Mouse (Mus musculus): ENCODE data around the gene Syngr2. TPM values are rescaled to one million over a fixed set of nuclear protein-coding genes. Genes with fewer than 3 reads are reported as not detected.

Syngr2 gene
- polyA plus RNA-seq, 1 experiment from 2014 or later, result 145 TPM

- Histone ChIP-seq H3K9ac (ENCODE audit: low read length) (peak within 1 kb of the TSS; percentile 69), H3K27me3 (replicated peaks; ENCODE audit: control insufficient read depth, insufficient read depth, low read length) (no peaks in the 10 kb centered on the region), H3K9me3 (ENCODE audit: control insufficient read depth, low read length) (no peaks in the 10 kb centered on the region), H3K4me3 (ENCODE audit: low read depth, low read length) (peak within 1 kb of the TSS; percentile 59), H3K36me3 (ENCODE audit: control insufficient read depth, insufficient read depth, low read length) (peaks cover 20% of the 10 kb centered on the region), H3K4me2 (ENCODE audit: low read length) (peak within 1 kb of the TSS; percentile 84), H3K27ac (ENCODE audit: low read depth) (peak within 1 kb of the TSS; percentile 93), H3K4me1 (replicated peaks; ENCODE audit: control insufficient read depth, insufficient read depth, low read length) (peaks cover 24% of the 10 kb centered on the region)
- DNase-seq (ENCODE audit: low spot score) (peak; percentile 97), ATAC-seq (replicated peaks; ENCODE audit: low FRiP score, low TSS enrichment, low read depth) (peak; percentile 85)
- WGBS, result under 1% methylated on average over 51 of the region's 51 CpGs
Measured at GRCm38 (mm10) chr11:117848985-117849671, 39.7 kb downstream of the Syngr2 start, which contains the start of gene Birc5. Gene Birc5 (plus strand): TSS chr11:117849251.

- ATAC-seq (replicated peaks; ENCODE audit: low FRiP score, low TSS enrichment, low read depth), result no peak
- Histone ChIP-seq H3K27me3 (replicated peaks; ENCODE audit: control insufficient read depth, insufficient read depth, low read length) (no peaks in the 10 kb centered on the region), H3K4me2 (ENCODE audit: low read length) (no peak overlapping the region), H3K9ac (ENCODE audit: low read length) (no peak overlapping the region), H3K4me1 (replicated peaks; ENCODE audit: control insufficient read depth, insufficient read depth, low read length) (peaks cover 16% of the 10 kb centered on the region), H3K4me3 (ENCODE audit: low read depth, low read length) (no peak overlapping the region), H3K27ac (ENCODE audit: low read depth) (no peak overlapping the region), H3K9me3 (ENCODE audit: control insufficient read depth, low read length) (no peaks in the 10 kb centered on the region), H3K36me3 (ENCODE audit: control insufficient read depth, insufficient read depth, low read length) (peaks cover 54% of the 10 kb centered on the region)
- WGBS, result 79% methylated on average over 3 of the region's 3 CpGs
- DNase-seq (ENCODE audit: low spot score), result no peak
Measured at GRCm38 (mm10) chr11:117852875-117853274, 43.4 kb downstream of the Syngr2 start.

GRCm38 (mm10) chr11:117854241-117854640 is 44.8 kb downstream of the Syngr2 start:
- no peak overlapping the region for H3K4me2 ChIP-seq (ENCODE audit: low read length)
- H3K4me3 ChIP-seq (ENCODE audit: low read depth, low read length), result no peak overlapping the region
- DNase-seq (ENCODE audit: low spot score), result no peak
- H3K36me3 ChIP-seq (ENCODE audit: control insufficient read depth, insufficient read depth, low read length), result peaks cover 54% of the 10 kb centered on the region
- no peak for ATAC-seq (replicated peaks; ENCODE audit: low FRiP score, low TSS enrichment, low read depth)
- WGBS, result 90% methylated on average over 9 of the region's 9 CpGs
- peaks cover 11% of the 10 kb centered on the region; the same call in 1 of the 2 replicates for H3K4me1 ChIP-seq (replicated peaks; ENCODE audit: control insufficient read depth, insufficient read depth, low read length)
- H3K9ac ChIP-seq (ENCODE audit: low read length), result no peak overlapping the region
- H3K27ac ChIP-seq (ENCODE audit: low read depth), result no peak overlapping the region
- peaks cover 6% of the 10 kb centered on the region; the same call in 1 of the 2 replicates for H3K27me3 ChIP-seq (replicated peaks; ENCODE audit: control insufficient read depth, insufficient read depth, low read length)
- no peaks in the 10 kb centered on the region for H3K9me3 ChIP-seq (ENCODE audit: control insufficient read depth, low read length)

GRCm38 (mm10) chr11:117855360-117855759 is 45.9 kb downstream of the Syngr2 start:
- Histone ChIP-seq H3K27ac (ENCODE audit: low read depth) (no peak overlapping the region), H3K9me3 (ENCODE audit: control insufficient read depth, low read length) (no peaks in the 10 kb centered on the region), H3K36me3 (ENCODE audit: control insufficient read depth, insufficient read depth, low read length) (peaks cover 54% of the 10 kb centered on the region), H3K27me3 (replicated peaks; ENCODE audit: control insufficient read depth, insufficient read depth, low read length) (peaks cover 17% of the 10 kb centered on the region), H3K4me2 (ENCODE audit: low read length) (no peak overlapping the region), H3K4me3 (ENCODE audit: low read depth, low read length) (no peak overlapping the region), H3K9ac (ENCODE audit: low read length) (no peak overlapping the region), H3K4me1 (replicated peaks; ENCODE audit: control insufficient read depth, insufficient read depth, low read length) (peaks cover 5% of the 10 kb centered on the region; the same call in 1 of the 2 replicates)
- ATAC-seq (replicated peaks; ENCODE audit: low FRiP score, low TSS enrichment, low read depth) (no peak), DNase-seq (ENCODE audit: low spot score) (no peak)
- WGBS, result 92% methylated on average over 5 of the region's 5 CpGs

- Histone ChIP-seq H3K4me2 (ENCODE audit: low read length) (no peak overlapping the region), H3K36me3 (ENCODE audit: control insufficient read depth, insufficient read depth, low read length) (peaks cover 54% of the 10 kb centered on the region), H3K27ac (ENCODE audit: low read depth) (no peak overlapping the region), H3K27me3 (replicated peaks; ENCODE audit: control insufficient read depth, insufficient read depth, low read length) (peaks cover 23% of the 10 kb centered on the region), H3K4me3 (ENCODE audit: low read depth, low read length) (no peak overlapping the region), H3K9ac (ENCODE audit: low read length) (no peak overlapping the region), H3K4me1 (replicated peaks; ENCODE audit: control insufficient read depth, insufficient read depth, low read length) (0 out of 2 replicates have a peak, but pooled peaks cover 3% of the 10 kb centered on the region), H3K9me3 (ENCODE audit: control insufficient read depth, low read length) (no peaks in the 10 kb centered on the region)
- ATAC-seq (replicated peaks; ENCODE audit: low FRiP score, low TSS enrichment, low read depth) (no peak), DNase-seq (ENCODE audit: low spot score) (no peak)
- WGBS, result 65% methylated on average over 1 of the region's 1 CpGs
Measured at GRCm38 (mm10) chr11:117855975-117856374, 46.5 kb downstream of the Syngr2 start.

- H3K27me3 ChIP-seq (replicated peaks; ENCODE audit: control insufficient read depth, insufficient read depth, low read length), result peaks cover 31% of the 10 kb centered on the region
- 95% methylated on average over 9 of the region's 10 CpGs for WGBS
- H3K9ac ChIP-seq (ENCODE audit: low read length), result no peak overlapping the region
- ATAC-seq (replicated peaks; ENCODE audit: low FRiP score, low TSS enrichment, low read depth), result no peak
- 0 out of 2 replicates have a peak, but pooled peaks cover 3% of the 10 kb centered on the region for H3K4me1 ChIP-seq (replicated peaks; ENCODE audit: control insufficient read depth, insufficient read depth, low read length)
- no peak for DNase-seq (ENCODE audit: low spot score)
- H3K9me3 ChIP-seq (ENCODE audit: control insufficient read depth, low read length), result no peaks in the 10 kb centered on the region
- H3K27ac ChIP-seq (ENCODE audit: low read depth), result no peak overlapping the region
- no peak overlapping the region for H3K4me2 ChIP-seq (ENCODE audit: low read length)
- H3K4me3 ChIP-seq (ENCODE audit: low read depth, low read length), result no peak overlapping the region
- H3K36me3 ChIP-seq (ENCODE audit: control insufficient read depth, insufficient read depth, low read length), result peaks cover 50% of the 10 kb centered on the region
Measured at GRCm38 (mm10) chr11:117857462-117857861, 48.0 kb downstream of the Syngr2 start.

GRCm38 (mm10) chr11:117858392-117858791 is 48.9 kb downstream of the Syngr2 start:
- ATAC-seq (replicated peaks; ENCODE audit: low FRiP score, low TSS enrichment, low read depth), result no peak
- H3K27me3 ChIP-seq (replicated peaks; ENCODE audit: control insufficient read depth, insufficient read depth, low read length), result peaks cover 31% of the 10 kb centered on the region
- no peak overlapping the region for H3K4me3 ChIP-seq (ENCODE audit: low read depth, low read length)
- DNase-seq (ENCODE audit: low spot score), result no peak
- H3K36me3 ChIP-seq (ENCODE audit: control insufficient read depth, insufficient read depth, low read length), result peaks cover 41% of the 10 kb centered on the region
- no peaks in the 10 kb centered on the region for H3K9me3 ChIP-seq (ENCODE audit: control insufficient read depth, low read length)
- H3K4me1 ChIP-seq (replicated peaks; ENCODE audit: control insufficient read depth, insufficient read depth, low read length), result 0 out of 2 replicates have a peak, but pooled peaks cover 3% of the 10 kb centered on the region
- no peak overlapping the region for H3K9ac ChIP-seq (ENCODE audit: low read length)
- no peak overlapping the region for H3K4me2 ChIP-seq (ENCODE audit: low read length)
- no peak overlapping the region for H3K27ac ChIP-seq (ENCODE audit: low read depth)
- WGBS, result 49% methylated on average over 3 of the region's 3 CpGs

- Histone ChIP-seq H3K36me3 (ENCODE audit: control insufficient read depth, insufficient read depth, low read length) (peaks cover 20% of the 10 kb centered on the region), H3K4me3 (ENCODE audit: low read depth, low read length) (no peak within 1 kb of the TSS), H3K9me3 (ENCODE audit: control insufficient read depth, low read length) (no peaks in the 10 kb centered on the region), H3K27ac (ENCODE audit: low read depth) (no peak within 1 kb of the TSS), H3K27me3 (replicated peaks; ENCODE audit: control insufficient read depth, insufficient read depth, low read length) (peaks cover 31% of the 10 kb centered on the region), H3K4me1 (replicated peaks; ENCODE audit: control insufficient read depth, insufficient read depth, low read length) (0 out of 2 replicates have a peak, but pooled peaks cover 3% of the 10 kb centered on the region), H3K9ac (ENCODE audit: low read length) (no peak within 1 kb of the TSS), H3K4me2 (ENCODE audit: low read length) (no peak within 1 kb of the TSS; the same call in 1 of the 2 replicates)
- DNase-seq (ENCODE audit: low spot score) (no peak), ATAC-seq (replicated peaks; ENCODE audit: low FRiP score, low TSS enrichment, low read depth) (no peak)
- 9% methylated on average over 23 of the region's 23 CpGs for whole genome bisulfite sequencing
Measured at GRCm38 (mm10) chr11:117860601-117861000, 51.1 kb downstream of the Syngr2 start, which contains the start of gene Tmem235. Gene Tmem235 (plus strand): TSS chr11:117860752.
